22 mouse cellular contexts compared by ENCODE assay signal in genomic region chr9:57325962-57326361, GRCm38 (mm10).
DNase-seq lines count a peak whose midpoint lies in the region; ATAC-seq and TF ChIP-seq lines count a peak whose summit lies in the region.
"Had no signal": no experiment of that assay in that cellular context is flagged by ENCODE, and none has a peak within 500 bp of the region (broad histone marks: within the 10 kb centered on the region; RNA-seq: fewer than 3 reads in every experiment).

No protein-coding gene starts in this region.

- no peaks in the 10 kb centered on the region for H3K9me3 ChIP-seq in midbrain, embryonic 15.5 days
- H3K9me3 ChIP-seq: embryonic facial prominence, embryonic 12.5 days; forebrain, embryonic 13.5 days; forebrain, embryonic 15.5 days had no signal

- H3K27ac ChIP-seq in midbrain, embryonic 15.5 days: no peak overlapping the region
- H3K27ac ChIP-seq: embryonic facial prominence, embryonic 12.5 days; forebrain, embryonic 13.5 days; forebrain, embryonic 15.5 days had no signal

- H3K4me3 ChIP-seq in C2C12 (ENCODE audit: insufficient read depth, poor library complexity, severe bottlenecking): no peak overlapping the region
- H3K4me3 ChIP-seq in midbrain, embryonic 15.5 days: no peak overlapping the region
- H3K4me3 ChIP-seq: embryonic facial prominence, embryonic 12.5 days; forebrain, embryonic 13.5 days; forebrain, embryonic 15.5 days had no signal

- H3ac ChIP-seq in C2C12 (ENCODE audit: control insufficient read depth, insufficient read length, low read depth): no peak overlapping the region

- no peaks in the 10 kb centered on the region for H3K79me3 ChIP-seq in C2C12 (ENCODE audit: low read depth)

- H3K79me2 ChIP-seq in C2C12 (ENCODE audit: control insufficient read depth, insufficient read depth): no peaks in the 10 kb centered on the region

- peak; percentile 39; the same call in 1 of the 2 replicates for ATAC-seq in megakaryocyte progenitor cell, adult 5-6 weeks (replicated peaks; ENCODE audit: poor library complexity)
- ATAC-seq in neutrophil, adult 5-6 weeks (ENCODE audit: extremely low read depth, insufficient number of reproducible peaks, low FRiP score, poor library complexity, severe bottlenecking): peak; percentile 39; the same call in 1 of the 2 replicates
- no peak for ATAC-seq in midbrain, embryonic 15.5 days (replicated peaks)
- ATAC-seq: forebrain, embryonic 13.5 days; forebrain, embryonic 15.5 days; forebrain, postnatal 0 days had no signal

- peak; percentile 82 for DNase-seq in 416B (ENCODE audit: low read depth)
- DNase-seq in gastrocnemius, postnatal 10 days: no peak
- no peak for DNase-seq in lung, postnatal 25 days (ENCODE audit: low spot score)
- DNase-seq: adrenal gland, adult 2 months; adrenal gland, postnatal 10 days; adrenal gland, postnatal 25 days; B cell, adult 2 months; cerebellum, adult 11 months; cerebellum, adult 18-20 months; cerebellum, adult 8-10 months; cerebellum, adult 9-11 months; cerebellum, postnatal 14 days; cerebellum, postnatal 36 days; embryo, embryonic 11 days; forebrain, postnatal 0 days had no signal

- H3K4me1 ChIP-seq in midbrain, embryonic 15.5 days: no peaks in the 10 kb centered on the region
- H3K4me1 ChIP-seq: embryonic facial prominence, embryonic 12.5 days; forebrain, embryonic 13.5 days; forebrain, embryonic 15.5 days had no signal

- H3K36me3 ChIP-seq in C2C12 (ENCODE audit: control insufficient read depth, insufficient read depth): no peaks in the 10 kb centered on the region
- no peaks in the 10 kb centered on the region for H3K36me3 ChIP-seq in midbrain, embryonic 15.5 days (replicated peaks)
- H3K36me3 ChIP-seq: embryonic facial prominence, embryonic 12.5 days; forebrain, embryonic 15.5 days had no signal

- H3K9ac ChIP-seq in midbrain, embryonic 15.5 days: no peak overlapping the region
- H3K9ac ChIP-seq: embryonic facial prominence, embryonic 12.5 days; forebrain, embryonic 13.5 days; forebrain, embryonic 15.5 days; forebrain, postnatal 0 days had no signal

- TF ChIP-seq CTCF in C2C12 (IDR thresholded peaks at IDR 0.05; ENCODE audit: control insufficient read depth, insufficient read depth, insufficient read length): no peak

- H3K4me2 ChIP-seq in midbrain, embryonic 15.5 days: no peak overlapping the region
- H3K4me2 ChIP-seq: embryonic facial prominence, embryonic 12.5 days; forebrain, embryonic 13.5 days; forebrain, embryonic 15.5 days had no signal

- no peaks in the 10 kb centered on the region for H3K27me3 ChIP-seq in C2C12 (ENCODE audit: control insufficient read depth, insufficient read depth, insufficient read length)
- H3K27me3 ChIP-seq in midbrain, embryonic 15.5 days (replicated peaks): no peaks in the 10 kb centered on the region
- H3K27me3 ChIP-seq: embryonic facial prominence, embryonic 12.5 days; forebrain, embryonic 13.5 days; forebrain, embryonic 15.5 days had no signal

TF ChIP-seq in C2C12, 6 proteins besides CTCF, POLR2A, EP300 and RAD21:
- TF ChIP-seq CEBPB (IDR thresholded peaks at IDR 0.05; ENCODE audit: low read depth): peak; percentile 49
- TF ChIP-seq MYOG (IDR thresholded peaks at IDR 0.05; ENCODE audit: control insufficient read depth, extremely low read depth, insufficient read length): no peak
